Mouse (Mus musculus) layer of hippocampus, adult 11-12 months (tissue): ENCODE measurements at regions not wholly inside any gene's neighbourhood (a gene's known extent, or its start where the extent isn't known, plus 50 kb on each side); places are given as distances from the start of the nearest gene placed in this dataset.
"Not testable (repeated sequence)": the region's sequence is repeated elsewhere in the genome, so short reads cannot be mapped to it uniquely, and the experiment has no call there.

Source experiments
- DNase-seq: peaks from one replicate; pipeline ENCODE4 v3.0.0; 2022; ENCODE audit warnings: low spot score

DNA sequence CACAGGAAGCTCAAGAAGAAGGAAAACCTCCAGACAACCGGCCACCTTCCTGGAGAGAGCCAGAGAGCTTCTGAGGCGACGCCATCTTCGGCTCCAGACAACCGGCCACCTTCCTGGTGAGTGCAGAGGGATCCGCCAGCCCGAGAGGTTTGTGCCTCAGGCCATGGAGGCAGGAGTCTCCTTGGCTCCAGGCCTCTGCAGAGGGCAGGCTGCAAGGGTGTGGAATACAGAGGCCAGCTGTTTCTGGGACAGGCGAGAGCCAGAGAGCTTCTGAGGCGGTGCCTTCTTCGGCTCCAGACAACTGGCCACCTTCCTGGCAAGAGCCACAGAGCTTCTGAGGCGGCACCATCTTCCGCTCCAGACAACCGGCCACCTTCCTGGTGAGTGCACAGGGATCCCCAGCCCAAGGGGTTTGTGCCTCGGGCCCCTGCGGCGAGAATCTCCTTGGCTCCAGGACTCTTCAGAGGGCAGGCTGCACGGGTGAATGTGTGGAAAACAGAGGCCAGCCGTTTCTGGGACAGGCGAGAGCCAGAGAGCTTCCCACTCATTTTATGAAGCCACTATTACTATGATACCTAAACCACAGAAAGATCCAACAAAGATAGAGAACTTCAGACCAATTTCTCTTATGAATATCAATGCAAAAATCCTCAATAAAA lies 441.4 kb downstream of the Arl6ip6 start:
- DNase-seq: not testable (repeated sequence)

DNA sequence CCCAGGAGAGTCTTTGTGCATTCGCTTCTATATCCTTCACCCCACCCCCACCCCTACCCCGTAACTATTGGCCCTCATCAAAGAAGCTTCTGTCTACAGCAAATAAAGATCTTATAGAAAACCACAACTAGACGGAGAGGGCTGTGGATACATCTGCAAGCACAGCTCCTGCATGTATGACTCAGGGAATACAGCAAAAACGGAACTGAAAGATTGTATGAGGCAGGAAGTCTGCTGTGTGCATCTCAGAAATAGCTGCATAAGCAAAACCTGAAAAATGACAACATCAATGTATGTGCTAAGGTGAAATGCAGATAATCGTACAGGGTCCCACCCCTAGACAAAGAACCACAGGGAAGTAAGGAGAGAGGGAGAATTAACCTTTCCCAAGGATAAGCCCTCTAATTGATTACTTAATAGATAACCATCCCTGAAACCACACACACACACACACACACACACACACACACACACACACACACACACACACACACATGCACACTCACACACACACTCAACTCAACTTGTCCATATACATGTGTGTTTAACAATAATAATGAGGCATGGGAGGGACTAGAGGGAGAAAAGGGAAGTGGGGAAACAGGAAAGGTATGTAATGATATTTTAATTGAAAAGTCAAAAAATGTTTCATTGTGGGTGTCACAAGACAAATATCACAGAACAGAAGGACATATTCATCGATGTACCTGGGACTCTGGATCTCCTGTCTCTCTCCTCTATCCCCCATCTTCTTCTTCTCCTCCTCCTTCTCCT lies 416.6 kb downstream of the Rprm start:
- DNase-seq: no peak

DNA sequence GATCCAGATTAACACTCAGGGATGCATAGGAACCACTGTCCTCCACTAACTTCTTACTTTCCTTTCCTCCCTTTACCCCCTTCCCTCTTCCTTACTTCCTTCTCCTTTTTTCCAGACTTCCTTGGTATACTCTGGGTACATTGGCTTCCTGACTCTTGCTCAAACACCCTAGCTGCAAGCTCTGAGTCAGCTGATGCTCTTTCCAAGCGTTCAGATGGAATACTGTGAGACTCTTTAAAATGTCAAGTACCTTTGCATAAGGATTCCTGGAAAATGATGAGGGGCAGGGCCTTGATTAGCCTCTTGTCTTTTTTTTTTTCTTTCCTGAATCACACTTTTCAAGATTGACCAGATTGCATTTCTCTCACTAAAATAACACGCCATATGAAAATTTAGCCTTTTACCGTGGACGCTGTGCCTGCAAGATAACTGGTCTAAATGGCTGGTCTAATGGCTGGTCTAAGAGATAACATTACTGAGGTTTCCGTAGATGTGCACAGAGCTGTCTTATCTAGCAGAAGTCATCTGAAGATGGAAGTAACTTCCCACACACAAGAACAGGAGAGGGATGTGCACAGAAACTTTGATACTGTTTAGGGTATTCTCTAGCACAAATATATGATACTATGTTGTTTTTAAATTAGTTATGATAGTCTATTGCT lies 404.9 kb downstream of the Rprm start:
- DNase-seq: no peak

DNA sequence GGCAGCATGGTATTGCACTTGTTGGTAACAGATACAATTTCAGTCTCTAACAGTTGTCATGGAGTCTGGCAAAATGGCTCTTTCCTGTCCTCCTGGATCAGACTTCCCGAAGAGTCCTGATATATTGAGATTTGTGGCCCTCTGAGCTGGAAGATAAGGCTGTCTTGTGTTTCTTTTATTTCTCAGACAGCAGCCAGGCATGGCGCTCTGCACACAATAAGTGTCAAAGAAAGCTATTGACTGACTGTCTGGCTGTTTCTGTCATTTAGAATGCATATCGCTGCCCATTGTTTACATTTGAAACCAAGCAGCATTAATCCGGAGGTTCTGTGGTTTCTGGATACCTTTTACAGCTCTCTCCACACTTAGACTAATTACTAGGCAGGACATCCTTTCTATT lies 402.8 kb downstream of the Rprm start:
- DNase-seq: no peak

DNA sequence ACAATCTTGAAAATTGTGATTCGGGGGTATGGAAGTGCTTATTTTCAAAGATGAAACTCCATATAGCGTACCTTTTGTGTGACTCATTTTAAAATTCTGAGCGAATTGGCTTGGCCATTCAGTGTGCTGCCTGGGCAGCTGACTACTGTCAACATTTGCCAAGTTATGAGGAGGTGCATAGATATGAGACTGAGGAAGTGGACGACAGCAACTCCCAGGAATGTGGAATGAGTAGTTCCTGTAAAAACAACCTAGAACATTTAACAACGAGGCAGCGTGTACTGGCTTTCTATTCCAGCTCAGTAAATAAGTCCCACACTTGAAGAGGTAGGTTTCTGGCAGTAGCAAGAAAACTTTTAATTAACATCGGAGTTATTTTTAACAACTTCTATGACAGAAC lies 398.1 kb downstream of the Rprm start:
- DNase-seq: no peak

GRCm38 (mm10) chr2:53689223-53689880 lies 396.0 kb downstream of the Rprm start:
- no peak for DNase-seq

- DNase-seq: no peak
Measured at GRCm38 (mm10) chr2:53691580-53692118, 393.7 kb downstream of the Rprm start.

GRCm38 (mm10) chr2:53711213-53711612 lies 374.1 kb downstream of the Rprm start:
- peak; percentile 84 for DNase-seq

GRCm38 (mm10) chr2:53713106-53713640 lies 372.2 kb downstream of the Rprm start:
- DNase-seq: no peak

DNA sequence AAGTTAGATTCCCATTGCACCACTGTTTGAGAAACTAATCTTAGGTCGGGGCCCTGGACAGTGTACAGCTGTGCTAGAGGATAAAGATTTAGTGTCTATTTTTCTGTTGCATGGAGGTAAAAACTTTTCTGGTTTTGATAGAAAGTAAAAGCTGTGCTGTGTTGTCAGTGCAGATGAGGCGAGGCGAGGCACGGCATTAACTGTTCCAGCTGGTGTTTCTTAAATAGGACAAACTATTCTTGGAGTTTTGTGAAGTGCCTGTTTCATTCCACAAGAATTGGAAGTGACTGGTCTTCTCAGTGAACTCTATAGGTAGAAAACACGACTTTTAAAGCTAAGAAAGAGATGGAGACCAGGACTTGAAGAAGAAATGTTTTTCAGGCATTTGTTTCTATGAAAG lies 370.3 kb downstream of the Rprm start:
- DNase-seq: no peak

GRCm38 (mm10) chr2:53723231-53723630 lies 362.1 kb downstream of the Rprm start:
- no peak for DNase-seq

DNA sequence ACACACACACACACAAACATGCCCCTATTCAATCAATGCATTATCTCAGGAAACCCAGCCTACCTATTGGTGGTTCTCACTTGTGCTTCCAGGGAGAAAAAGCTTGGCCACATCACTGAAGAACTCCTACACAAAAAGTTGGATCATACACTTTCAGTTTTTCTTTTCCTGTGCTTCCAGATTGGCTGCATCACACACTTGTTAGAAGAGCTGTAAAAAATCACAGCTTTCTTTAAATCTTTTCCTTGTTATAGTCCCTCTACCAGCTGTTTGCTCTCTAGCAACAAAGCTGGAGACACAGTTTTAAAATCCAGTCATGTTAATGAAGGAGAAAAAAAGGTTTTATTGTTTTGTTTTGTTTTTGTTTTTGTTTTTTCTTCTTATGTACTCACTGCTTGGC lies 356.7 kb downstream of the Rprm start:
- DNase-seq: no peak

DNA sequence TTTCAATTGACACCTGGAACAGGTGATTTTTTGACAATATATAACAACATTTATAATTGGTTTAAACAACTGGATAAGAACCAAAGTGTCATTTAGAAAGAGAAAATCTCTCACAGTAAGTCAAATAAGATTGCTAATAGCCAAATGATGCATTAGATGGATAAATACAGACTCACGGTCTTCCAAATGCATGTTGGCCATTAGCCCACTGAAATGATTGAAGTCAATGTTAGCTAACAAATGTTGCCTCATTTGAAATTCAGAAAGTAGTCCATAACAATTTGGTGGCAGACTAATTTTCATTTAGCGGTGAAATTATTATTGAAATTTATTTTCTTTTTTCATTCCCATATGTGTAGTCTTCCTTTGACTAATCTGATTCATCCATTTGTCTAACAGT lies 354.9 kb downstream of the Rprm start:
- DNase-seq: no peak

GRCm38 (mm10) chr2:53763486-53763885 lies 321.9 kb downstream of the Rprm start:
- DNase-seq: no peak

GRCm38 (mm10) chr2:53782035-53782434 lies 303.3 kb downstream of the Rprm start:
- DNase-seq: not testable (repeated sequence)

- not testable (repeated sequence) for DNase-seq
Measured at GRCm38 (mm10) chr2:53788599-53788998, 296.8 kb downstream of the Rprm start.

GRCm38 (mm10) chr2:53796605-53797004 lies 288.7 kb downstream of the Rprm start:
- DNase-seq: no peak

- no peak for DNase-seq
Measured at GRCm38 (mm10) chr2:53803666-53804065, 281.7 kb downstream of the Rprm start.

DNA sequence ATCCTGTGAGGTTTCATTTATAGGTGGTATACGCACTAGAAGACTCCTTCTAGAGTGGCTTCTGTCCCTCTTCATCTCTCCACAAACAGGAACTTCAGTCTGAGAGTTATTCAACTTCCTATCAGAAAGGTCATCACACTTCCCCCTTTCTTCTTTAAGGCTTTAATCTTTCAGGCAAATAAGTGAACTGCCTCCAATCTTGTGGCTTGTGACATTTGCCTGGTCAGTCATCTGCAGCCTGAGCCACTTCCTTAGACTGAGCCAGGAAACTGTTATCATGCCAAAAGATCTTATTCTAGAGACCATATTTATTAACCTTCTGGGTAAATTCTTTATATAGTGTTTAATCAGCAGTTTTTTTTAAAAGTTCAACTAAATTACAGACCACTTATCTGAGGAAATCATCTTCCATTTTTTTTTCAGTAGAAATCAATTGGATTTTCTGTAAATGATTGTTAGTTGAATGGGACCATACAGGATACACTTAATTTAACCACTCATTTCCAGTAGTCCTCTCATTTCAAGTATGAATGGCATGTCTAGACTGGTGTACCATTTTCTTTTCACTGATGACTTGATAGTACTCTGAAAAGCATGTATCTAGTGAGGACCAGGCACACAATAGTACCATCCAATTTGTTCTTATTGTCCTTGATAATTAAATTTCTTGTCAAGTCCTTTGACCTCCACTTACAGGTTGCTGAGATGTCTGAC lies 234.4 kb downstream of the Rprm start:
- no peak for DNase-seq
